Mouse (Mus musculus) cerebellum, postnatal 4 days (tissue): ENCODE data around the gene Ptprh.

Experiments
- DNase-seq, 2 experiments: peaks; one replicate each; pipeline ENCODE4 v3.0.0; 2022; ENCODE audit warnings: low spot score in 2 of 2, mixed read lengths in 1 of 2

Ptprh gene

DNA sequence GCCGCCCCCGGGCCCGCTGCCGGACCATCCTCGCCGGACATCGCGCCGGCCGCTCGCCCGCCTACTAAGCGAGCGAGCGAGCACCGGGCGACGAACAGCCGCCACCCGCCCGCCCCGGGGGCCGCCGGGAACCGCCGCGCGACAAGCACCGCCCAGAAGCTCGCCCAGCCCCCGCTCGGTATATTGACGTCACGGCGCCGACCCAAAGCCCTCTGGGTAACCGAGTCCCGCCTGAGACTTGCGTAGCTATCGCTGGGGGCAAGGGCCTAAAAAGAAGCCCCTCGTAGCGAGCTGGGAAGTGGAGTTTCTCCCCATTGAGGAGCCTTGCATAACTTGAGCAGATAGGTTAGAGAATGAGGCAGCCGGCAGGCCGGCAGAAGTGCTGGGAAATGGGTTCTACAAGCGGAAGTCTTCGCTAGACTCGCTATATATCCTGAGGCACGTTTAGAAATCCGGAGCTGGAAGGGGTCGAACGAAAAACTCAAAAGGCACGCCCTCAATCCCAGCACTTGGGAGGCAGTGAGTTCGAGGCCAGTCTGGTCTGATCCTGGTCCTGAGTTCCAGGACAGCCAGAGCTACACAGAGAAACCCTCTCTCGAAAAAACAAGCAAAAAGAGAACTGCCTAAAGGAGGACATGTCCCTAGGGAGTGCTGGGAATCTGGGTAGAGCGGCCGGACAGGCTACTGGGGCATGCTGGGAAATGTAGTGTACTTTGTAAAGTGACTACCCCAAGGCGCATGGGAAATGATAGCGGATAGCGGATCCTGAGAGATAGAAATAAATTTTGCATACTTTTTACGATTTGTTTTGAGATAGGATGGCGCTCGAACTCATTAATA lies 102.1 kb downstream of the Ptprh start, which contains the start of gene Ppp1r12c:
Ppp1r12c (minus strand) TSS at position 123 of the 840 bp plus-strand sequence.
- peak; percentile 85 to 94 for DNase-seq

DNA sequence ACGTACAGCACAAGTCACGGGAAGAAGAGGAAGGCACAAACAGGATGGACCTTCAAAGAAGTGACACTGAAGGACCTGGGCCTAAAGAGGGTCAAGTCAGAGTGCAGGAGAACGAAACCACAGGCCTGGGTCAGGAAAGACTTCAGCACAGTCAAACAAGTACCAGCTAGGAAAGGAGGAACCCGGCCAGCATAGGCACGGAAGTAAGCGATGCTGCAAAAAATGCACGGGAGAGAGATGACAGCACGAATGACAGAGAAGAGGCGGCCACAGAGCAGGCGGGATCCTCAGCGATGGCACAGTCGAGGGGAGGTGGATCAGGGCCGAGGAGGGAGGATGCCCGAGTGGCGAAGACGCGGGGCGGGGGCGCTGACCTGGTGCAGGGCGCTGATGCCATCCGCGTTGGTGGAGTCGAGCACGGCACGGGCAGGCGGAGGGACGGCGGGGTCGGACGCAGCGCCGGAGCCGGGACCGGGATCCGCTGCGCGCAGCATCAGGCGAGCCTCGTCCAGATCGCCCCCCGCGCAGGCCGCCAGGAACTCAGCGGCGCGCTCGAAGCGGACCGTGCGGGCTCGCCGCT lies 102.9 kb downstream of the Ptprh start:
- peak; percentile 36 to 62 for DNase-seq

DNA sequence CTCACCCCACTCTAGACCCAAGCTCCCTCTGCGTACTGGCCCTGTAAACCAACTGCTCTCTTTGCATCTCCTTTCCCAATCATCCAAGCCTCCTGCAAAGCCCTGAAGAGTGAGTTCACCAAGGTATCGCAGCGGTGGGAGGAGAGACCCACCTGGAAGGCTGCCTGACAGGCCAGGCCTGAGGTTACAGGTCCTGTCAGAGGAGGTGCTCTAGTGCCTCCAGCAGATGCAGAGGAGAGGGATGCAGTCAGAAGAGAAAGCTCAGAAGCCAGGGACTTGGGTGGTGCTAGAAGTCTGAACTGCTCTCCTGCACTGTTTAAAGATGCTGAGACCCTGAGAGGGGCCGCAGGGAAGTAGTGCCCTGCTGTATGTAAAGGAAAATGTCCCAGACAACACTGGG lies 104.8 kb downstream of the Ptprh start:
- DNase-seq: no peak
